Mouse (Mus musculus) heart, embryonic 15.5 days (tissue): ENCODE data around the gene Uqcrc2. TPM values are rescaled to one million over a fixed set of nuclear protein-coding genes. Genes with fewer than 3 reads are reported as not detected.

Experiments
- ATAC-seq: fragments of 200-750 bp; cut with Nextera tagmentation; replicated peaks from 2 replicates; pipeline ENCODE4 v1.8.0; 2017; ENCODE audit warnings: low read depth, moderate TSS enrichment; ENCODE audit not compliant: insufficient number of reproducible peaks, insufficient read depth, low FRiP score
- H3K27ac ChIP-seq: fragments of 300-500 bp; sonication (generic); 2 replicates; pipeline ENCODE4 v1.5.1; 2015; ENCODE audit warnings: mild to moderate bottlenecking, inconsistent platforms
- H3K27me3 ChIP-seq: fragments of 300-500 bp; sonication (generic); 2 replicates; pipeline ENCODE4 v1.6.1; 2015; ENCODE audit warnings: inconsistent platforms
- H3K36me3 ChIP-seq: fragments of 300-500 bp; sonication (generic); 2 replicates; pipeline ENCODE4 v1.6.1; 2015; ENCODE audit warnings: mild to moderate bottlenecking, inconsistent platforms
- H3K4me1 ChIP-seq: fragments of 300-500 bp; sonication (generic); replicated peaks from 2 replicates; pipeline ENCODE4 v1.6.1; 2015; ENCODE audit warnings: inconsistent platforms
- H3K4me2 ChIP-seq: fragments of 300-500 bp; sonication (generic); 2 replicates; pipeline ENCODE4 v1.6.1; 2015; ENCODE audit warnings: inconsistent platforms, mild to moderate bottlenecking, moderate library complexity
- H3K4me3 ChIP-seq: fragments of 300-500 bp; sonication (generic); 2 replicates; pipeline ENCODE4 v1.5.1; 2015; ENCODE audit warnings: mild to moderate bottlenecking, inconsistent platforms
- H3K9ac ChIP-seq: fragments of 300-500 bp; sonication (generic); 2 replicates; pipeline ENCODE4 v1.6.1; 2015; ENCODE audit warnings: mild to moderate bottlenecking, inconsistent platforms
- H3K9me3 ChIP-seq: fragments of 300-500 bp; sonication (generic); replicated peaks from 2 replicates; pipeline ENCODE4 v1.6.1; 2016; ENCODE audit warnings: inconsistent platforms
- WGBS: fragments of 180-500 bp; shearing (Covaris S2); methylation state at CpG from one replicate; pipeline ENCODE4 v1.1.7; 2015; ENCODE audit warnings: mixed read lengths; 5-methylcytosine and 5-hydroxymethylcytosine counted together
- polyA plus RNA-seq: library from polyadenylated mRNA; unstranded; fragments of >200 nt; fragmentation: Nextera tagmentation; extraction: Ambion mirVana; gene quantifications from 2 replicates; pipeline ENCODE4 v1.2.1, GENCODE M21; 2015

Gene Uqcrc2
- polyA plus RNA-seq, 1 experiment from 2014 or later, result 489 TPM

DNA sequence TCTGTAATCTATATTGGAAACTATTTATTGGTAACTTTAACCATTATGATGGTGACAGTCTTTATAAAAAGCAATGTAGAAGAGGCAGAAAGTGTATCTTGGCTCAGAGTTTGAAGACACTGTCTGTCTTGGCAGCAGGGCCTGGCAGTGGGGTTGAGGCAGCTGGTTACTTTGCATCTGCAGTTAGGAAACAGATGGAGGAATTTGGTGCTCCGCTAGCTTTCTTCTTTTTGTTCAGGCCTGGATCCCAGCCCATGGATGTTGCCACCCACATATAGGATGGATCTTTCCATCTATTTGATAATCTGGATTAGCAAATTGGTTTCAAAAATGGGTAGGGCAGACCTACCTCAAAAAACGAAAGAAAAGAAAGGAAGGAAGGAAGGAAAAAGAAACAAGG, 12.9 kb downstream of the Uqcrc2 start:
- no peaks in the 10 kb centered on the region for H3K27me3 ChIP-seq
- H3K4me1 ChIP-seq, result no peaks in the 10 kb centered on the region
- no peak overlapping the region for H3K27ac ChIP-seq
- H3K36me3 ChIP-seq, result peaks cover 89% of the 10 kb centered on the region
- H3K9ac ChIP-seq, result no peak overlapping the region
- H3K9me3 ChIP-seq, result no peaks in the 10 kb centered on the region
- H3K4me2 ChIP-seq, result no peak overlapping the region
- 81% methylated on average over 2 of the region's 2 CpGs for WGBS
- no peak for ATAC-seq
- no peak overlapping the region for H3K4me3 ChIP-seq

DNA sequence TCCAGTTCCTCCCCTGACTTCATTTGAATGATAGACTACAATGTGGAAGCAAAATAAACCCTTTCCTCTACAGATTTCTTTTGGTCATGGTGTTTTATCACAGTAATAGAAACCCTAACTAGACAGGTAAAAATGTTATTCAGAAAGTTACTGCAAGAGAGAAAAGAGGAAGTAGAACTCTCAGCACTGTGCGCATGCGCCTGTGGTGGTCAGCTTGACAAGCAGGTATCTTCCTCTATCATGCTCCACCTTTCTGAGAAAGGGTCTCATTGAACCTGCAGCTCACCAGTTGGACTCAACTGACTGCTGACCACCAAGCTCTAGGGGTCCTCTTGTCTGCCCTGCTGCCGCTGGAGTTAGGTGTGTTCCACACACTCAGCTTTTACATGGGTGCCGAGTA, 27.1 kb downstream of the Uqcrc2 start:
- WGBS, result 88% methylated on average over 4 of the region's 4 CpGs
- Histone ChIP-seq H3K4me2 (no peak overlapping the region), H3K4me1 (no peaks in the 10 kb centered on the region), H3K4me3 (no peak overlapping the region), H3K9ac (no peak overlapping the region), H3K9me3 (no peaks in the 10 kb centered on the region), H3K36me3 (peaks cover 30% of the 10 kb centered on the region), H3K27me3 (no peaks in the 10 kb centered on the region), H3K27ac (no peak overlapping the region)
- no peak for ATAC-seq

DNA sequence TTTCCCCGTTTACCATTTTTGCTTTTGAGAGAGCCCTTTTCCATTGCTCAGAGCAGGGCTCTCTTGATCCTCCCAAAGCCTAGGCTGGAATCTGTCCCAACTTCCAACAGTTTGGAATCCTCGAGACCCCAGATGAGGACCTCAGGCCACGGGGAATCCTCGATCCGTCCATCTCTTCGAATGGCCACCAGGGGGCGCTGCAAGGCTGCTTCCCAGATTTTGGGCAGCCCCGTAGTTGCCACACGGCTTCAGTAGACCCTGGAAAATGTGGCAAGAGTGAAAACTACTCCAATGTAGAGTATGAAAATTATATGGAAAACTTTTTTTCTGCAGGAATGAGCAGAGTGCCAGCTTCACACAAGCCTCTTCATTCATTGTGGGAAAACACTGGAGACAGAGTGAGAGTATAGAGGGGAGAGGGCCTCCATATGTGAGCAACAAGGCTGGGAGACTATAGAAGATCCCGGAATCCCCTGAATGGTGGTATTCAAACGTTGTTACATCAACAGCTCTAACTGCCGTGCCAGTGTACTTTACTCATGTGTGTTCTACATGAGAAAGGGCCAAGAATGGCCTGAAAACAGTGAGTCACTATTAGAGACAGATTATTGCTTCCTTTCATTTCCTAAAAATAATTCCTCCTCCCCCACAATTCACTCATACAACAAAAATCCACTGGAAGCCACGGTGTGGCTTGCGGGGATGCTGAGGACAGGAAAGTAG, 35.3 kb downstream of the Uqcrc2 start, which contains the start of gene Pdzd9:
Gene Pdzd9 (minus strand): TSS at position 191 of the 723 bp plus-strand sequence.
- WGBS, result 15% methylated on average over 14 of the region's 14 CpGs
- Histone ChIP-seq H3K27ac (no peak within 1 kb of the TSS), H3K4me3 (no peak within 1 kb of the TSS), H3K27me3 (no peaks in the 10 kb centered on the region), H3K9ac (no peak within 1 kb of the TSS), H3K9me3 (no peaks in the 10 kb centered on the region), H3K36me3 (no peaks in the 10 kb centered on the region), H3K4me1 (0 out of 2 replicates have a peak, but pooled peaks cover 5% of the 10 kb centered on the region), H3K4me2 (peak within 1 kb of the TSS; percentile 36)
- no peak for ATAC-seq

DNA sequence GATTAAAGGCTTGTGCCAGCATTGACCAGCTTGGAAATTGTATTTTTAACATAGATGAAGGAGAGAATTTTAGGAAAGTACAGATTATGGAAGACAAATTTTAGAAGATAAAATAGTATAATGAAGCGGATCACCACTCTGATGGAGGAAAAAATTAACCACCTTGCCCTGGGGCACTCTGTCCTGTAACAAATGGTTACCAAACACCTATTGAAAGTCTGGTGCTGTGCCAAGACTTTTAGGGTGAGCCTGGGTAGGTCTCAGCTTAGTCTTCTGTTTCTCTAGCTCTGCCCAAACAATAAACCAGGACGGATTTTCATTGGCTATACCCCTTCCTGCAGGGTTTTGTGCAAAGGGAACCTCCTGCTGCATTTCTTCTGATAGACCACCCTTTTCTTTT, 36.3 kb downstream of the Uqcrc2 start:
- H3K9ac ChIP-seq, result no peak overlapping the region
- no peak overlapping the region for H3K27ac ChIP-seq
- peaks cover 8% of the 10 kb centered on the region; the same call in 1 of the 2 replicates for H3K4me1 ChIP-seq
- H3K27me3 ChIP-seq, result no peaks in the 10 kb centered on the region
- no peaks in the 10 kb centered on the region for H3K9me3 ChIP-seq
- no peaks in the 10 kb centered on the region for H3K36me3 ChIP-seq
- 59% methylated on average over 2 of the region's 2 CpGs for WGBS
- no peak for ATAC-seq
- no peak overlapping the region for H3K4me3 ChIP-seq
- H3K4me2 ChIP-seq, result no peak overlapping the region

DNA sequence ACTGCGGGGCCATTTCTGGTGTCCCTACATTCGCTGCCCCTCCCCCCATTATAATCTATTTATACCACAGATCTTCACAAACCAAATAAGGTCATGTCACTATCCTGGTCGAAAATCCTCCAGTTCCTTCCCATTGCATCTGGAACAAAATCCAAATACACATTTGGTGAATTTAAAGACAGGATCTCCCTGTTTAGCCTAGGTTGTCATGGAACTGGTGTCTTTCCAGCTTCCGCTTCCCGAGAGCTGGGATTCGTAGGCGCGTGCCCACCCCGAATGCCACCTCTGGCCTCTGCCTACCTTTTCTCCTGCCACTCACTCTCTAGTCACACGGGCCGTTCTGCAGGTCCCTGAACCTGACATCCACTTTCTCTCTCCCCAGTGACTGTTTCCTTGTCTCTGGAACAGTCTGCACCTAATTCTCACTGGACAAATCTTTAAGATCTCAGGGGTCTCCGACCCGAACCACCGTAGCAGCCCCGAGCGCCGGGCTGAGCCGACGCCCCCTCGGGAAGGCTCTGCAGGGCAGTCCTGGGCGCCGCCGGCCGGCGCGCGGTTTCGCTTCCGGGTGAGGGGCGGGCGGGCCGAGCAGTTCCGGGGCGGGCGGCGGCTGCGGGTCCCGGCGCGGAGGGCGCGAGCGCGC, 42.1 kb downstream of the Uqcrc2 start, which contains the start of gene Mosmo:
Gene Mosmo (plus strand): TSS at position 618 of the 643 bp plus-strand sequence.
- under 1% methylated on average over 32 of the region's 44 CpGs for WGBS

DNA sequence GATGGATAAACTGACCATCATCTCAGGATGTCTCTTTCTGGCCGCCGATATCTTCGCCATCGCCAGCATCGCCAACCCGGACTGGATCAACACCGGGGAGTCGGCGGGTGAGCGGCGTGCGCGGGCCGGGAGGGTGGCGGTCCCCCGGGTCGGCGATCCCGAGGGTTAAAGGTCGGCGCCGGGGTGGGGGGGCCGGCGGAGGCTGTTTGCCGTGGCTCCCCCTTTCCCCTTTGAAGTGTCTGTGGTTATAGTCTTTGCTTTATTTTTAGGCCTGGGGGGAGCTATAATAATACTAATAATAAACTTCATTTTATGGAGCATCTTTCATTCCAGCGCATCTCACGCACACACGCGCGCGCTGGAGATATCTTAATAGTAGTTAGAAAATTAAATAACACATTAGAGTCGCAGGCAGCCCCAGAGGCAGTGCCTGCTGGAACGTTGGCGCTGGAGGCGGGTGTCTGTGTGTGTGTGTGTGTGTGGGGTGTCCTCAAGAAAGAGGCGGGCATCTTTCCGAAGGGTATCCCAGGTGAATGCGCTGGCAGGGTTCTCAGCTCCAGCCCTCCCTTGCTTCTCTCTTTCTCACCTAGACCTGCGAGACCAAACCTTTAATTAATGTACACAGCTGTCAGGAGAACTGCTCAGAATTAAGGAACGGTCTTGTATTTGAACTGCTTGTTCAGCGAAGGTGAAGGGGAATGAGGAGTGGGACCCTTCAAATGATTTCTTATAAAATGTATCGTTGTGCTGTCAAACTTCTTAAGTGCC, 43.0 kb downstream of the Uqcrc2 start:
- peak overlapping the region; percentile 82 for H3K9ac ChIP-seq
- peak overlapping the region; percentile 83 for H3K27ac ChIP-seq
- no peaks in the 10 kb centered on the region for H3K27me3 ChIP-seq
- H3K4me2 ChIP-seq, result peak overlapping the region; percentile 73
- no peaks in the 10 kb centered on the region for H3K9me3 ChIP-seq
- H3K36me3 ChIP-seq, result no peaks in the 10 kb centered on the region
- peak; percentile 53 for ATAC-seq
- H3K4me1 ChIP-seq, result peaks cover 51% of the 10 kb centered on the region
- 3% methylated on average over 42 of the region's 42 CpGs for WGBS
- H3K4me3 ChIP-seq, result peak overlapping the region; percentile 92

More for the DNA sequence above, 42.1 kb downstream of the Uqcrc2 start, which contains the start of gene Mosmo:
- peak within 1 kb of the TSS; percentile 73 for H3K4me2 ChIP-seq
- H3K4me1 ChIP-seq, result peaks cover 46% of the 10 kb centered on the region
- peak within 1 kb of the TSS; percentile 83 for H3K27ac ChIP-seq
- no peaks in the 10 kb centered on the region for H3K9me3 ChIP-seq
- no peaks in the 10 kb centered on the region for H3K27me3 ChIP-seq
- peak within 1 kb of the TSS; percentile 82 for H3K9ac ChIP-seq
- ATAC-seq, result peak; percentile 92
- no peaks in the 10 kb centered on the region for H3K36me3 ChIP-seq
- peak within 1 kb of the TSS; percentile 92 for H3K4me3 ChIP-seq

DNA sequence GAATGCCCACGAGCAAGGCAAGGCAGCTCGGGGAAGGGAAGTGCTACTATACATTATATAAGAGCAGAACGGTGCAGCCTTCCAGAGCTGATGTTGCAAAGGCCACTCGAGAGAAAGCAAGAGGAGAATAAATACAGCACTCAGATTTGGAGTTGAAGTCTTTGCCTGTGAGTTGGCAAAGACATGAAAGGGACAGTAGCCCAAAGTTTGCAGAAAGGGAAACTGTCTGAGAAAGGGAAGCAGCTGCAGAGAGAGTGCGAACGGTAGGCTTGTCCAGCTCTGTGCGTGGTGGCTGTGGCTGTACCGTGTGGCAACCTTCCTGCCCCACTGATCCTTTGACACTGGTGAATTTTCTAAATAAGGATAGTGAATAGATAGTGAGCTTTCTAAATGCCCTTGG, 44.0 kb downstream of the Uqcrc2 start:
- peak overlapping the region; percentile 92 for H3K4me3 ChIP-seq
- H3K4me2 ChIP-seq, result peak overlapping the region; percentile 73
- no peaks in the 10 kb centered on the region for H3K36me3 ChIP-seq
- no peak for ATAC-seq
- no peak overlapping the region for H3K27ac ChIP-seq
- H3K4me1 ChIP-seq, result peaks cover 51% of the 10 kb centered on the region
- H3K9ac ChIP-seq, result no peak overlapping the region
- H3K27me3 ChIP-seq, result no peaks in the 10 kb centered on the region
- no peaks in the 10 kb centered on the region for H3K9me3 ChIP-seq
- 36% methylated on average over 8 of the region's 8 CpGs for WGBS

DNA sequence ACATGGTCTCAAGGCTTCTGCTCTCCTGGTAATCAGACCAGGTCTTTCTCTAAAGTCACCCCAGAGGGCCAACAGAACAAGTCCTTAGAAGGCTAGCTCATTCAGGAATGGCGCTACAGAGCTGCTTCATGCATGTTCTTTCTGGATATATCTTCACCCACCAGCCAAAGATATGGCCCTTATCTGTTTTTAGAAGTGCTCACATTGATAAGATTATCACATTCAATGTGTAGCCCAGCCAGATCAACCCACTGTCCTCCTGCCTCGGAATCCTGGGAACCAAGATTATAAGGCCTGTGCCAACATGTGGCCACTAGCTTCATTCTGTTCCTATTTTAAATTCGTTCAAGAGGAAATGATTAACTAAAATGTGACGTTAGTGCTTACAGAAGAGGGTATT, 47.0 kb downstream of the Uqcrc2 start:
- WGBS, result 25% methylated on average over 4 of the region's 4 CpGs
- peaks cover 53% of the 10 kb centered on the region for H3K4me1 ChIP-seq
- no peak overlapping the region for H3K4me3 ChIP-seq
- H3K27ac ChIP-seq, result no peak overlapping the region
- no peaks in the 10 kb centered on the region for H3K36me3 ChIP-seq
- no peaks in the 10 kb centered on the region for H3K9me3 ChIP-seq
- H3K27me3 ChIP-seq, result no peaks in the 10 kb centered on the region
- no peak overlapping the region for H3K4me2 ChIP-seq
- no peak for ATAC-seq
- H3K9ac ChIP-seq, result no peak overlapping the region

DNA sequence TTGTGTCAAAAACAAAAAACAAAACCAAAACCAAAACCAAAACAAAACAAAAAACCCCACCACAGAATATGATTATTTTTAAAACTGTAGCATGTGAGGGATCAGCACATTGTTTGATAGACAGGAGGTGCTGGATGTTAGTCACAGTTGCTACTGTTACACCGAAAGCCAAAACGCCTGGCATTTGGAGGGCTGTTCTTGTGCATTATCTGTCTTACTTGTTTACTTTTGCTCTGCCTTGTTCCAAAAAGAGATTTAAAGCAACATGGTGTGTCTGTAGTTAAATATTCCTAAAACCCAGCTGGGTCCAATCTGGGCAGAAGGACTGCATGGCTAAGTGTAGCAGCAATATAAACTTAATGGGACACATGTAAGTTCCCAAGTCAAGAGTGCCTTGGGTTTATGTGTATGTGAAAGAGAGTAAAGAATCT, 49.8 kb downstream of the Uqcrc2 start:
- ATAC-seq, result no peak

DNA sequence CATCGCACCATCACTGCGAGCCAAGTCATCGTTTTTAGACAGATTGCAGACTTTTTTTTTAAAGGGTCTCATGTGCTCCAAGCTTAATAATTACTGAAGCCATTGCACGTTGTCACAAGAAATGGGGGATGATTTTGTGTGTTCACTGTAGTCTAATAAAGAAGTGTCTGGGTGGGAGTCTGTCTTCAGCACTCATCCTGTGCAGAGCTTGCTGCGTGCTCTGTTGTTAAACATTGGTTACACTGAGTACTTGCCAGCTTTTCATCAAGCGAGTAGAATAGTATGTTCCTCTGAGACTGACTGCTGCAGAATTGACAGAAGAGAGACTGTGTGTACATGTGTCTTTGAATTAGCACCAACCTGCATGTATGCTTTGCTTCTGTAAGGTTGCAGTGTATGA, 50.3 kb downstream of the Uqcrc2 start:
- no peak for ATAC-seq
- no peaks in the 10 kb centered on the region for H3K27me3 ChIP-seq
- H3K9me3 ChIP-seq, result no peaks in the 10 kb centered on the region
- 73% methylated on average over 6 of the region's 6 CpGs for WGBS
- no peak overlapping the region for H3K4me3 ChIP-seq
- no peaks in the 10 kb centered on the region for H3K36me3 ChIP-seq
- H3K9ac ChIP-seq, result no peak overlapping the region
- H3K4me1 ChIP-seq, result peaks cover 41% of the 10 kb centered on the region
- no peak overlapping the region for H3K27ac ChIP-seq
- no peak overlapping the region for H3K4me2 ChIP-seq

More for the DNA sequence above, 49.8 kb downstream of the Uqcrc2 start:
- no peak overlapping the region for H3K4me2 ChIP-seq
- no peak overlapping the region for H3K4me3 ChIP-seq
- H3K9ac ChIP-seq, result no peak overlapping the region
- H3K27ac ChIP-seq, result no peak overlapping the region
- H3K36me3 ChIP-seq, result no peaks in the 10 kb centered on the region
- WGBS, result 72% methylated on average over 2 of the region's 2 CpGs
- no peaks in the 10 kb centered on the region for H3K27me3 ChIP-seq
- H3K9me3 ChIP-seq, result no peaks in the 10 kb centered on the region
- H3K4me1 ChIP-seq, result peaks cover 45% of the 10 kb centered on the region

DNA sequence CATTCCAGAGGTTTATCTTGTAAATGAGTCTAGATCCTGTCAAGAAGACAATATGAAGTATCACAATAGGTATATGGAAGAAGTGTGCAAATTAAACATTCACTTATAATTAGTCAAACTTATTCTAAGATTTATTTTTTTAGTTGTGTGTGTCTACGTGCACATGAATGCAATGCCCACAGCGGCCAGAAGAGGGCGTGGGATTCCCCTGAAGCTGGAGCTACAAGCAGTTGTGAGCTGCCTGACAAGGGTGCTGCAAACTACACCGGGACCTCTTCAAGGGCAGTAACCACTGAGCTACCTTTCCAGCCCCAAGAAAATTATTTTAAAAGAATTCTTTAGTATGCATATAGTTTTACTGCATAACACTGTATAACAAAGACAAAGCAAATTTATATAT, 55.7 kb downstream of the Uqcrc2 start:
- 71% methylated on average over 4 of the region's 4 CpGs for WGBS

More for the DNA sequence above, 55.7 kb downstream of the Uqcrc2 start:
- H3K9ac ChIP-seq, result no peak overlapping the region
- H3K36me3 ChIP-seq, result no peaks in the 10 kb centered on the region
- H3K4me2 ChIP-seq, result no peak overlapping the region
- no peak for ATAC-seq
- no peaks in the 10 kb centered on the region for H3K9me3 ChIP-seq
- no peak overlapping the region for H3K4me3 ChIP-seq
- no peak overlapping the region for H3K27ac ChIP-seq
- no peaks in the 10 kb centered on the region for H3K27me3 ChIP-seq
- peaks cover 12% of the 10 kb centered on the region for H3K4me1 ChIP-seq
